Comparison of ENCODE assay signal across 8 mouse cellular contexts in the genomic region with DNA sequence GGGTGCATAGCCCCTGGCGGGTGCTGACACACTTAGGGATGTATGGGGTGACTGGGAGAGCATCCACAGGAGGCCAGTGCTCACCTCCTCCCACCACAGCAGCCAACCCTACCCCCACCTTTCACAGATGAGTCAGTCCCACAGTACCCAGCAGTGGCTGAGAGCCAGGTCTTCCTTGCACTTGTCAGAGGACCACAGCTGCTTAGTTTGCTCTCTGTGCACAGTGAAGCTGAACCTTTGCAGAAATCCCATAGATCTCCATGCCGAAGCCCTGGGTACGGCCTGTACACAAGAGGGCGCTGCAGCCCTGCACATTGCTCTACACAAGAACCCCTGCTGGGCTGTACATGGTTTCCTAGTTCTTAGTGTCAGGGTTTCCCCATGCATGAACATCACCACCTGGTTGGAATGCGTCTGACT.
DNase-seq lines count a peak whose midpoint lies in the region; ATAC-seq and TF ChIP-seq lines count a peak whose summit lies in the region.

No protein-coding gene starts in this region.

- H3K36me3 ChIP-seq in hindbrain, embryonic 13.5 days: peaks cover 23% of the 10 kb centered on the region
- peaks cover 16% of the 10 kb centered on the region for H3K36me3 ChIP-seq in midbrain, embryonic 13.5 days

- no peak overlapping the region for H3K4me3 ChIP-seq in gastrocnemius, adult 2 months
- no peak overlapping the region for H3K4me3 ChIP-seq in hindbrain, embryonic 13.5 days
- no peak overlapping the region for H3K4me3 ChIP-seq in midbrain, embryonic 13.5 days (replicated peaks)

- H3K27ac ChIP-seq in gastrocnemius, adult 2 months: no peak overlapping the region
- H3K27ac ChIP-seq in hindbrain, embryonic 13.5 days: no peak overlapping the region
- H3K27ac ChIP-seq in midbrain, embryonic 13.5 days: no peak overlapping the region

- DNase-seq in gastrocnemius, adult 2 months: peak; percentile 48
- no peak for DNase-seq in gastrocnemius, postnatal 25 days
- DNase-seq in ZHBTc4 (ENCODE audit: low read depth, low spot score): peak; percentile 77
- DNase-seq in left cerebral cortex, adult 18-20 months (ENCODE audit: low spot score in 2 of 2): peak; percentile 78 to 86
- DNase-seq in thymus, postnatal 25 days: no peak

- 0 out of 2 replicates have a peak, but pooled peaks have one; percentile 36 for ATAC-seq in common myeloid progenitor, adult 5-6 weeks (replicated peaks; ENCODE audit: low read depth, poor library complexity, severe bottlenecking)
- peak; percentile 18; the same call in 1 of the 2 replicates for ATAC-seq in hindbrain, embryonic 13.5 days (ENCODE audit: low FRiP score)
- ATAC-seq in midbrain, embryonic 13.5 days: peak; percentile 70

- peak; percentile 60 for TF ChIP-seq CTCF in gastrocnemius, adult 2 months (IDR thresholded peaks at IDR 0.05)

- H3K9me3 ChIP-seq in hindbrain, embryonic 13.5 days: no peaks in the 10 kb centered on the region
- H3K9me3 ChIP-seq in midbrain, embryonic 13.5 days: no peaks in the 10 kb centered on the region

- WGBS in hindbrain, embryonic 13.5 days: 57% methylated on average over 5 of the region's 5 CpGs
- 49% methylated on average over 5 of the region's 5 CpGs for WGBS in midbrain, embryonic 13.5 days

- H3K9ac ChIP-seq in hindbrain, embryonic 13.5 days: no peak overlapping the region
- H3K9ac ChIP-seq in midbrain, embryonic 13.5 days (replicated peaks): no peak overlapping the region

- H3K4me2 ChIP-seq in hindbrain, embryonic 13.5 days: no peak overlapping the region
- no peak overlapping the region for H3K4me2 ChIP-seq in midbrain, embryonic 13.5 days (replicated peaks)

- intact Hi-C loops in gastrocnemius, adult 2 months (cut with DNase I): no loop called here

- no peaks in the 10 kb centered on the region for H3K4me1 ChIP-seq in hindbrain, embryonic 13.5 days (replicated peaks)
- H3K4me1 ChIP-seq in midbrain, embryonic 13.5 days (replicated peaks): no peaks in the 10 kb centered on the region

- H3K27me3 ChIP-seq in hindbrain, embryonic 13.5 days: no peaks in the 10 kb centered on the region
- no peaks in the 10 kb centered on the region for H3K27me3 ChIP-seq in midbrain, embryonic 13.5 days

Comparison
In these comparisons a context has a peak if more than half of its experiments do, and no peak if none do; other contexts are left out.
1. DNase-seq: peak in gastrocnemius, adult 2 months (single experiment), ZHBTc4 (single experiment) and left cerebral cortex, adult 18-20 months (2 of 2); none in gastrocnemius, postnatal 25 days (single experiment) and thymus, postnatal 25 days (single experiment).
2. ATAC-seq: peak in every context shown above with its lines; median percentile 70 in midbrain, embryonic 13.5 days; 36 in common myeloid progenitor, adult 5-6 weeks; 18 in hindbrain, embryonic 13.5 days.